Mouse (Mus musculus): ENCODE measurements around the gene Ccrl2. TPM values are rescaled to one million over a fixed set of nuclear protein-coding genes. Genes with fewer than 3 reads are reported as not detected.

Ccrl2 gene
- total RNA-seq, 1 experiment from 2014 or later, result 24.9 TPM

DNA sequence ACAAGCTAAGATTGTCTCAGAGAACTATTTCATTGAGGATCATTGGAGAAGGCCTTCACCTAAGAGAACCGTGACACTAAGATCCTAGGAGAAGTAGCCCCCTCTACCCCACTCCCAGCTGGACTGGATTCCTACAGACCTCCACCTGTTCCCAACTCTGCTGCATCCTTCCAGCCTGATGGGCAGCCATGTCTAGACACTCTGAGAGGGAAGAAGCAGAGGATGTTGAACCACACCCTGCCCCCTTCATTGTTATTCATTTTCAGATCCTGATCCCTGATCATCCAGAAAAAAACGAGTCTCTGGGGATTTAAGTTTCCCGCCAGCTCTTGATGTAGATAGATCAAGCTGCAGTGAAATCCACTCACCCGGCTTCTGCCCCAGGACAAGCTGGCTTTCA, 15.7 kb upstream of the Ccrl2 start:
- ATAC-seq (replicated peaks in 1 of 2; ENCODE audit: insufficient read depth in 1 of 2, low FRiP score in 2 of 2, low TSS enrichment in 1 of 2, low read depth in 1 of 2, poor library complexity in 2 of 2, severe bottlenecking in 2 of 2), result no peak

GRCm38 (mm10) chr9:111072175-111072574, 14.9 kb upstream of the Ccrl2 start:
- ATAC-seq (replicated peaks in 1 of 2; ENCODE audit: insufficient read depth in 1 of 2, low FRiP score in 2 of 2, low TSS enrichment in 1 of 2, low read depth in 1 of 2, poor library complexity in 2 of 2, severe bottlenecking in 2 of 2), result peak; percentile 25 to 49; a peak in 1 of 4 replicates

DNA sequence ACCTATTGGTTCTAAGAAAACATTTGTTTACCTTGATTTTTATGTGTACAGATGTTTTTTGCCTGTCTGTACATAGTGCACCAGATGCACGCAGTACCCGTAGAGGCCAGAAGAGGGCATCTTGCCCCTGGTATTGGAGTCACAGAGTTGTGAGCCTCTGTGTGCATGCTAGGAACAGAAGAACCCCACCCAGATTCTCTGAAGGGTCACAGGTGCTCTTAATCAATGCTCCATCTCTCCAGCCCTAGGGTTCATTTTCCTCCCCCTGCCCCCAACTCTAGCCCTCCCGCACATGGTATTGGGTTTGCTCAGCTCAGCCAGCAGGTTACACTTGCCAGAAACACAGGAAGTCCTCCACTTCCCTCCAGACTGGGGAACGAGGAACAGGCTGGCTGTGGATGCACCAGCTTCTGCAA, 13.2 kb upstream of the Ccrl2 start:
- ATAC-seq (replicated peaks in 1 of 2; ENCODE audit: insufficient read depth in 1 of 2, low FRiP score in 2 of 2, low TSS enrichment in 1 of 2, low read depth in 1 of 2, poor library complexity in 2 of 2, severe bottlenecking in 2 of 2), result peak; percentile 74

- ATAC-seq (replicated peaks in 1 of 2; ENCODE audit: insufficient read depth in 1 of 2, low FRiP score in 2 of 2, low TSS enrichment in 1 of 2, low read depth in 1 of 2, poor library complexity in 2 of 2, severe bottlenecking in 2 of 2), result no peak; a peak in 1 of 4 replicates
Measured at GRCm38 (mm10) chr9:111067052-111067451, 9.7 kb upstream of the Ccrl2 start.

GRCm38 (mm10) chr9:111062840-111063239, 5.5 kb upstream of the Ccrl2 start:
- ATAC-seq (replicated peaks in 1 of 2; ENCODE audit: insufficient read depth in 1 of 2, low FRiP score in 2 of 2, low TSS enrichment in 1 of 2, low read depth in 1 of 2, poor library complexity in 2 of 2, severe bottlenecking in 2 of 2), result no peak

DNA sequence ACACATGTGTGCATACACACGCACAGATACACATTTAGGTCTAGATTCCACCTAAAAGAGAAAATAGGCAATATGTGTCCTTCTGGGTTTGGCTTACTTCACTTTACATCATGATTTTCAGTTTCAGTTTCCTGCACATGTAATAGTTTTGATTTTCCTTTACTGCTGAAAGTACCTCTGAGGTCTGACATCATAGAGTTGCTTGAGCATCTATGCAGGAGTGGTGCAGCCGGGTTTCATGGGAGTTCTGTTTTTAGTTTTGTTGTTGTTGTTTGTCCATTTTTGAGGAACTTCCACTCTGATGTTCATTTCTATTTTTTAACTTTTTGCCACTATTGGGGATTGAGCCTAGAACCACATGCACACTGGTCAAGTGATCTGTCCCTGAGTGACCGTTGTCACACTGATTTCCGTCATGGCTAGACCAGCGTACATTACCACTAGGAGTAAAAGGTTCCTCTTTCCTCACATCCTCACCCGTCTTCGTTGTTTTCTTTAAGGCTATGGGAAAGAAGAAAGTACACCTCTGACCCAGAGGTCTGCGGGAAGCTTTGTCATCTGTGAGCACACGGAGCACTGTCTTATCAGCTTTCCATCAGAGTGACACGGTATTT, 1.7 kb upstream of the Ccrl2 start:
- ATAC-seq (replicated peaks in 1 of 2; ENCODE audit: insufficient read depth in 1 of 2, low FRiP score in 2 of 2, low TSS enrichment in 1 of 2, low read depth in 1 of 2, poor library complexity in 2 of 2, severe bottlenecking in 2 of 2), result peak in 1 of 2 experiments; percentile 7; a peak in 2 of 4 replicates

- ATAC-seq (replicated peaks in 1 of 2; ENCODE audit: insufficient read depth in 1 of 2, low FRiP score in 2 of 2, low TSS enrichment in 1 of 2, low read depth in 1 of 2, poor library complexity in 2 of 2, severe bottlenecking in 2 of 2), result no peak; a peak in 1 of 4 replicates
Measured at GRCm38 (mm10) chr9:111057544-111058370, 438 bp upstream of the Ccrl2 start.

- ATAC-seq (replicated peaks in 1 of 2; ENCODE audit: insufficient read depth in 1 of 2, low FRiP score in 2 of 2, low TSS enrichment in 1 of 2, low read depth in 1 of 2, poor library complexity in 2 of 2, severe bottlenecking in 2 of 2), result no peak
Measured at GRCm38 (mm10) chr9:111056519-111056797, 861 bp downstream of the Ccrl2 start.

GRCm38 (mm10) chr9:111055800-111056518, 1.4 kb downstream of the Ccrl2 start:
- peak; percentile 14 to 36 for ATAC-seq (replicated peaks in 1 of 2; ENCODE audit: insufficient read depth in 1 of 2, low FRiP score in 2 of 2, low TSS enrichment in 1 of 2, low read depth in 1 of 2, poor library complexity in 2 of 2, severe bottlenecking in 2 of 2)

DNA sequence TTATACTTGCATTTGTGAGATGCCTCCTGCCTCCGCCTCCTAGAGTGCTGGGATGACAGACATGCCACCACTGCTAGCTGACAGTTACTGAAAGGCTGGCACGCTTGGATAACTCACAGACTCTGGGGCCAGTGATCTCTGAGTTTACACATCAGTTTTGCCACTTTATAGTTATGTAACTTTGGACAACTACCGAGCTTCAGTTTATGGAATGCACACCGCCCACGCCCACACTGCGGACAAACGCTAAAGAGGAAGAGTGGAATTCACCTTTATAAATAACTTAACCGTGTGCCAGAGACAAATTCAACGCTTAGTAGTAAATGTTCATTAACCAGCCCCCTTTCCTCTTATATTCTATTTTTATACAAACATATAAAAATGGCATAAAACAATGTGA, 2.4 kb downstream of the Ccrl2 start:
- no peak for ATAC-seq (replicated peaks in 1 of 2; ENCODE audit: insufficient read depth in 1 of 2, low FRiP score in 2 of 2, low TSS enrichment in 1 of 2, low read depth in 1 of 2, poor library complexity in 2 of 2, severe bottlenecking in 2 of 2)

GRCm38 (mm10) chr9:111048452-111048851, 8.9 kb downstream of the Ccrl2 start:
- ATAC-seq (replicated peaks in 1 of 2; ENCODE audit: insufficient read depth in 1 of 2, low FRiP score in 2 of 2, low TSS enrichment in 1 of 2, low read depth in 1 of 2, poor library complexity in 2 of 2, severe bottlenecking in 2 of 2), result no peak

DNA sequence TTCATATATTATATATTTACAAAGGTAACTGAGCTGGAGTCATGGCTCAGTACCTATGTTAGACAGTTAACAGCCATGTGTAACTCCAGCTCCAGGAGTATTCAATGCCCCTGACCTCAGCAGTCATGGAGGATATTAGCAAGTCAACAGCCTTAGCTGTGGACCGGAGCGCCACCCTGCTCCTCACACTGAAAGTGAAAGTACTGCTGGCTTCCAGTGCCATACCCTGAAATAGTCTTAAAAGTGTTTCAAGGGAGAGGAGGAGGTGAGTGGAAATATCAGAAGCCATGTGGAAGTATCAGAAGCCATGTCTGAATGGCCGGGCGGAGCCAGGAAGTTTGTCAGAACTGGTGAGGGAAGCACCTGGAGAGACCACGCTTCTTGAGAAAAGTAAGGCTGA, 10.1 kb downstream of the Ccrl2 start:
- ATAC-seq (replicated peaks in 1 of 2; ENCODE audit: insufficient read depth in 1 of 2, low FRiP score in 2 of 2, low TSS enrichment in 1 of 2, low read depth in 1 of 2, poor library complexity in 2 of 2, severe bottlenecking in 2 of 2), result peak; percentile 43 to 61

GRCm38 (mm10) chr9:111046222-111046621, 11.1 kb downstream of the Ccrl2 start:
- peak; percentile 90 to 95 for ATAC-seq (replicated peaks in 1 of 2; ENCODE audit: insufficient read depth in 1 of 2, low FRiP score in 2 of 2, low TSS enrichment in 1 of 2, low read depth in 1 of 2, poor library complexity in 2 of 2, severe bottlenecking in 2 of 2)

- ATAC-seq (replicated peaks in 1 of 2; ENCODE audit: insufficient read depth in 1 of 2, low FRiP score in 2 of 2, low TSS enrichment in 1 of 2, low read depth in 1 of 2, poor library complexity in 2 of 2, severe bottlenecking in 2 of 2), result no peak
Measured at GRCm38 (mm10) chr9:111042266-111042665, 15.1 kb downstream of the Ccrl2 start.

DNA sequence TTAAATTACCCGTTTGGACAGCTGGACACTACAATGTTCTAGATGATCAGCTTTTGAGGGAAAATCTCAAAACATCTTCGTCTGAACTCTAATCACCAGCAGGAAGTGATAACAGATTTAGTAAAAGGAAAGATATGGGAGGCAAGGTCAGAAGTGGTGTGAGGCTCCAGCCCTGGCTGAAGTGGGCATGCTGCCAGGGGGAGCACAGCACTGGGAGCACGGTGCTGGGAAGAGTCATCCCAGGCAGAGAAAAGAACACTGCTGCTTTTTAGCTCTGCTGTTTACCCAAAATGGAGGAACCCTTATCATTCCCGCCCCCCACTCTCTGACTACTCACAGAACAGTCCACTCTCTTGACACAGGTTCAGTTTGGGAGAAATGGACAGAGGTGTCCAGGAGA, 17.4 kb downstream of the Ccrl2 start:
- no peak for ATAC-seq (replicated peaks in 1 of 2; ENCODE audit: insufficient read depth in 1 of 2, low FRiP score in 2 of 2, low TSS enrichment in 1 of 2, low read depth in 1 of 2, poor library complexity in 2 of 2, severe bottlenecking in 2 of 2)

- ATAC-seq (replicated peaks in 1 of 2; ENCODE audit: insufficient read depth in 1 of 2, low FRiP score in 2 of 2, low TSS enrichment in 1 of 2, low read depth in 1 of 2, poor library complexity in 2 of 2, severe bottlenecking in 2 of 2), result peak in 1 of 2 experiments; percentile 45; a peak in 1 of 4 replicates
Measured at GRCm38 (mm10) chr9:111033717-111034116, 23.6 kb downstream of the Ccrl2 start.

GRCm38 (mm10) chr9:111026791-111027190, 30.5 kb downstream of the Ccrl2 start:
- no peak for ATAC-seq (replicated peaks in 1 of 2; ENCODE audit: insufficient read depth in 1 of 2, low FRiP score in 2 of 2, low TSS enrichment in 1 of 2, low read depth in 1 of 2, poor library complexity in 2 of 2, severe bottlenecking in 2 of 2)

DNA sequence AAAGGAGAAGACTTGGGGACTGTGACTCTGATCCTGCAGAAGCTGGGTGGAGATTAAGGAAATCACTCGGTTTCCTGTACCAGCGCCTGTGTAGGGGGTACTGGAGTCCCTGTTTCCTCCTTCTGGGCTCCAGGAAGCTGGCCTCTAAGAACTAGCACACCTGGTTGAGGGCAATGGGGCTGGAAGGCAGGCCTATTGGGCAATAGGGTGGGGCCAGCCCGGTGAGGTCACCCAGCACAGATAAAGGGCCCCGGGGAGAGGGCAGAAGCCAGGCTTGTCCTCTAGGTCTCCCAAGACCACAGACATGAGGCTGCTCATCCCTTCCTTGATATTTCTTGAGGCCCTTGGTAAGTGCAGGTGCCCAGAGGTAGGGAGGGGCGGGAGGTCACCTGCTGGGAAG, 38.3 kb downstream of the Ccrl2 start, which contains the start of gene Ltf:
TSS of gene Ltf (plus strand) at position 250 of the 400 bp plus-strand sequence.
- ATAC-seq (replicated peaks in 1 of 2; ENCODE audit: insufficient read depth in 1 of 2, low FRiP score in 2 of 2, low TSS enrichment in 1 of 2, low read depth in 1 of 2, poor library complexity in 2 of 2, severe bottlenecking in 2 of 2), result peak; percentile 47 to 74; a peak in 3 of 4 replicates
